Mouse (Mus musculus) mouse trophoblast stem cell (cell line): ENCODE data around the gene Gm3139.
"Not testable (repeated sequence)": the region's sequence is repeated elsewhere in the genome, so short reads cannot be mapped to it uniquely, and the experiment has no call there.

Source experiments
- in situ Hi-C, 2 experiments: fragments of 300-500 bp; cut with MseI, MboI; formaldehyde crosslinking; loops; 2 replicates in 1 of 2; 3 replicates in 1 of 2; pipeline ENCODE4 v1.15.1; 2025

The Gm3139 gene

GRCm38 (mm10) chr5:94525987-94526386 is at the start of gene Gm3139:
Gene Gm3139, plus strand, starts transcription at chr5:94526287.
- in situ Hi-C loops, result not testable (repeated sequence)
